Mouse (Mus musculus): ENCODE measurements around the gene Ddx52.

DNA sequence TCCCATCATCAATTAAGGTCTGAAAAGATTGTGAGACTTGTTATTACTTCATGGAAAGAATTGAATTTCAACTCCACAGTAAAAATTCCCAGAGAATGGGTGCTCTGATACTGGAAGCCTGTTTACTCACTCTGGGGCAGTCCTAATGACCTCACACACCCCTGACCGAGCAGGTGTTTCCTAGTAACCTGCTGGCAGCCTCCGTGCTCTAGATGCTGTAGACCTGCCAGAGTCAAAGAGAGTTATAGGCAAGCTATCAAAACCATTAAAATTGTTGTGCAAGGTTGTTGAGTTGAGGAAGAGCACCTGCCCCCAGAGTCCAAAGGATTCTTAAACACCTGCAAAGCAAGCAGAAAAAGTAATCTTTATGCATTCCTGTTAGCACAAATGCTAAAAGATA, 19.3 kb upstream of the Ddx52 start:
- no peak for TF ChIP-seq POLR2A (IDR thresholded peaks at IDR 0.05; ENCODE audit: insufficient read depth, low read depth, low read length)
- no peak for TF ChIP-seq CTCF (IDR thresholded peaks at IDR 0.05; ENCODE audit: insufficient read depth, low read depth, low read length)
